Mouse (Mus musculus) ES-E14 (cell line): ENCODE results near the gene Crygb.

ENCODE experiments used
- HCFC1 ChIP-seq: IDR thresholded peaks from 2 replicates; pipeline ENCODE4 v1.6.1; 2012; ENCODE audit warnings: low read length, inconsistent platforms, borderline replicate concordance; ENCODE audit not compliant: insufficient read depth
- ZC3H11A ChIP-seq: IDR thresholded peaks from 2 replicates; pipeline ENCODE4 v1.6.1; 2012; ENCODE audit warnings: low read depth, mild to moderate bottlenecking, inconsistent platforms, low read length, borderline replicate concordance
- ZNF384 ChIP-seq: IDR thresholded peaks from 2 replicates; pipeline ENCODE4 v1.6.1; 2012; ENCODE audit warnings: low read depth, low read length, inconsistent platforms

DNA sequence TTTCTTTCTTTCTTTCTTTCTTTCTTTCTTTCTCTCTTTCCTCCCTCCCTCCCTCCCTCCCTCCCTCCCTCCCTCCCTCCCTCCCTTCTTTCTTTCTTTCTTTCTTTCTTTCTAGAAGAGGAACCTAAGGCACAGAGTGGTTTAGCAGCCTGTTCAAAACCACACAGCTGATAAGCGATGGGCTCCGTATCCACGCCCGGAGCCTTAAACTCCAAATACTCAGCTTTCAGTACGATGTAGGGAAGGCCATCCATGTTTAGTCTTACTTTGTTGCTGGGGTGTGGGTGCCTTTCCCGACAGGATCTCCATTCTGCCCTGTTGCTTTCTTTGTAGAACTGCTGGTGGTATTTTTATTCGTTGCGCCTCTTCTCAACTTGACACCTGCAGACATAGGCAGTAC lies 27.1 kb upstream of the Crygb start:
- TF ChIP-seq ZC3H11A (no peak), ZNF384 (no peak), HCFC1 (no peak)
